Mouse (Mus musculus): Measurements from ENCODE around the gene Bmx.

GRCm38 (mm10) chrX:164200547-164200946 lies 57.4 kb downstream of the Bmx start:
- no peak for TF ChIP-seq CTCF (IDR thresholded peaks at IDR 0.05; ENCODE audit: low read depth)
- TF ChIP-seq EP300 (IDR thresholded peaks at IDR 0.05; ENCODE audit: low read depth) = no peak
